Mouse (Mus musculus) forebrain, embryonic 10.5 days (tissue): ENCODE measurements at regions not wholly inside any gene's neighbourhood (a gene's known extent, or its start where the extent isn't known, plus 50 kb on each side); places are given as distances from the start of the nearest gene placed in this dataset.

Experiments used
- DNase-seq: peaks from one replicate; pipeline ENCODE4 v3.0.0-alpha.2; 2017; ENCODE audit warnings: low spot score; ENCODE audit errors: extremely low spot score
- H3K27ac ChIP-seq: fragments of 300-500 bp; sonication (generic); 2 replicates; pipeline ENCODE4 v1.5.1; 2016; ENCODE audit warnings: mild to moderate bottlenecking
- H3K27me3 ChIP-seq: fragments of 300-500 bp; sonication (generic); 2 replicates; pipeline ENCODE4 v1.6.1; 2016; ENCODE audit warnings: mild to moderate bottlenecking; ENCODE audit not compliant: poor library complexity, severe bottlenecking
- H3K36me3 ChIP-seq: fragments of 300-500 bp; sonication (generic); replicated peaks from 2 replicates; pipeline ENCODE4 v1.6.1; 2016; ENCODE audit warnings: mild to moderate bottlenecking, moderate library complexity
- H3K4me1 ChIP-seq: fragments of 300-500 bp; sonication (generic); 2 replicates; pipeline ENCODE4 v1.6.1; 2016
- H3K4me3 ChIP-seq: fragments of 300-500 bp; sonication (generic); 2 replicates; pipeline ENCODE4 v1.5.1; 2016; ENCODE audit warnings: mild to moderate bottlenecking, moderate library complexity
- H3K9me3 ChIP-seq: fragments of 300-500 bp; sonication (generic); 2 replicates; pipeline ENCODE4 v1.6.1; 2016; ENCODE audit warnings: mild to moderate bottlenecking, moderate library complexity
- WGBS: fragments of 180-500 bp; shearing (Covaris S2); methylation state at CpG from one replicate; pipeline ENCODE4 v1.1.7; 2016; 5-methylcytosine and 5-hydroxymethylcytosine counted together

- peaks cover 32% of the 10 kb centered on the region for H3K4me1 ChIP-seq
- no peaks in the 10 kb centered on the region for H3K36me3 ChIP-seq
- peak; percentile 18 for DNase-seq
- H3K9me3 ChIP-seq = no peaks in the 10 kb centered on the region
- 23% methylated on average over 18 of the region's 18 CpGs for WGBS
- H3K27ac ChIP-seq = no peak overlapping the region
- peaks cover 4% of the 10 kb centered on the region; the same call in 1 of the 2 replicates for H3K27me3 ChIP-seq
- H3K4me3 ChIP-seq = peak overlapping the region; percentile 39
Observed at GRCm38 (mm10) chrX:12886160-12887048, 124.5 kb upstream of the Med14 start.

GRCm38 (mm10) chrX:12879233-12879632 is 117.4 kb upstream of the Med14 start:
- Histone ChIP-seq H3K36me3 (no peaks in the 10 kb centered on the region), H3K27me3 (no peaks in the 10 kb centered on the region), H3K27ac (no peak overlapping the region), H3K4me3 (no peak overlapping the region), H3K4me1 (peaks cover 8% of the 10 kb centered on the region), H3K9me3 (no peaks in the 10 kb centered on the region)
- WGBS = 65% methylated on average over 3 of the region's 3 CpGs
- no peak for DNase-seq

- Histone ChIP-seq H3K27ac (no peak overlapping the region), H3K9me3 (no peaks in the 10 kb centered on the region), H3K4me3 (no peak overlapping the region), H3K36me3 (no peaks in the 10 kb centered on the region), H3K4me1 (peaks cover 22% of the 10 kb centered on the region), H3K27me3 (no peaks in the 10 kb centered on the region)
- no peak for DNase-seq
- 39% methylated on average over 4 of the region's 4 CpGs for WGBS
Observed at GRCm38 (mm10) chrX:12877506-12877905, 115.6 kb upstream of the Med14 start.

GRCm38 (mm10) chrX:12873698-12874144 is 111.8 kb upstream of the Med14 start:
- WGBS = 42% methylated on average over 22 of the region's 22 CpGs
- H3K9me3 ChIP-seq = no peaks in the 10 kb centered on the region
- H3K4me1 ChIP-seq = peaks cover 22% of the 10 kb centered on the region
- no peaks in the 10 kb centered on the region; the same call in 1 of the 2 replicates for H3K27me3 ChIP-seq
- peak overlapping the region; percentile 44 for H3K4me3 ChIP-seq
- peak overlapping the region; percentile 84 for H3K27ac ChIP-seq
- DNase-seq = peak; percentile 78
- H3K36me3 ChIP-seq = no peaks in the 10 kb centered on the region

- peak; percentile 15 for DNase-seq
- H3K27me3 ChIP-seq = peaks cover 4% of the 10 kb centered on the region; the same call in 1 of the 2 replicates
- peak overlapping the region; percentile 44 for H3K4me3 ChIP-seq
- WGBS = 21% methylated on average over 6 of the region's 6 CpGs
- H3K4me1 ChIP-seq = peaks cover 22% of the 10 kb centered on the region
- no peaks in the 10 kb centered on the region for H3K9me3 ChIP-seq
- no peaks in the 10 kb centered on the region for H3K36me3 ChIP-seq
- peak overlapping the region; percentile 84 for H3K27ac ChIP-seq
Observed at GRCm38 (mm10) chrX:12873230-12873629, 111.4 kb upstream of the Med14 start.

- no peak for DNase-seq
- Histone ChIP-seq H3K36me3 (no peaks in the 10 kb centered on the region), H3K4me1 (no peaks in the 10 kb centered on the region), H3K9me3 (no peaks in the 10 kb centered on the region), H3K27ac (no peak overlapping the region), H3K27me3 (peaks cover 7% of the 10 kb centered on the region; the same call in 1 of the 2 replicates), H3K4me3 (no peak overlapping the region)
- WGBS = 93% methylated on average over 5 of the region's 5 CpGs
Observed at GRCm38 (mm10) chrX:12866885-12867498, 105.1 kb upstream of the Med14 start.

GRCm38 (mm10) chrX:12866176-12866575 is 104.3 kb upstream of the Med14 start:
- 90% methylated on average over 3 of the region's 3 CpGs for WGBS
- H3K27me3 ChIP-seq = peaks cover 7% of the 10 kb centered on the region; the same call in 1 of the 2 replicates
- no peak overlapping the region for H3K4me3 ChIP-seq
- H3K36me3 ChIP-seq = no peaks in the 10 kb centered on the region
- no peaks in the 10 kb centered on the region for H3K4me1 ChIP-seq
- no peaks in the 10 kb centered on the region for H3K9me3 ChIP-seq
- DNase-seq = no peak
- no peak overlapping the region for H3K27ac ChIP-seq

GRCm38 (mm10) chrX:12860168-12860567 is 98.3 kb upstream of the Med14 start:
- no peak for DNase-seq
- Histone ChIP-seq H3K36me3 (no peaks in the 10 kb centered on the region), H3K27me3 (0 out of 2 replicates have a peak, but pooled peaks cover 5% of the 10 kb centered on the region), H3K4me3 (no peak overlapping the region), H3K9me3 (no peaks in the 10 kb centered on the region), H3K4me1 (peaks cover 44% of the 10 kb centered on the region), H3K27ac (peak overlapping the region; percentile 88)
- 73% methylated on average over 6 of the region's 6 CpGs for WGBS

GRCm38 (mm10) chrX:12858757-12859156 is 96.9 kb upstream of the Med14 start:
- no peaks in the 10 kb centered on the region for H3K9me3 ChIP-seq
- H3K36me3 ChIP-seq = no peaks in the 10 kb centered on the region
- H3K4me1 ChIP-seq = peaks cover 44% of the 10 kb centered on the region
- H3K27me3 ChIP-seq = 0 out of 2 replicates have a peak, but pooled peaks cover 5% of the 10 kb centered on the region
- peak overlapping the region; percentile 88 for H3K27ac ChIP-seq
- no peak for DNase-seq
- H3K4me3 ChIP-seq = peak overlapping the region; percentile 40; the same call in 1 of the 2 replicates
- 48% methylated on average over 2 of the region's 2 CpGs for WGBS

- 20% methylated on average over 17 of the region's 17 CpGs for WGBS
Observed at GRCm38 (mm10) chrX:12857881-12858755, 96.2 kb upstream of the Med14 start.

GRCm38 (mm10) chrX:12855425-12855824 is 93.6 kb upstream of the Med14 start:
- DNase-seq = no peak
- H3K4me3 ChIP-seq = no peak overlapping the region
- 84% methylated on average over 4 of the region's 4 CpGs for WGBS

More at GRCm38 (mm10) chrX:12857881-12858755, 96.2 kb upstream of the Med14 start:
- Histone ChIP-seq H3K9me3 (no peaks in the 10 kb centered on the region), H3K4me1 (peaks cover 44% of the 10 kb centered on the region), H3K27ac (peak overlapping the region; percentile 88), H3K4me3 (peak overlapping the region; percentile 40), H3K36me3 (no peaks in the 10 kb centered on the region), H3K27me3 (0 out of 2 replicates have a peak, but pooled peaks cover 5% of the 10 kb centered on the region)
- peak; percentile 38 for DNase-seq

GRCm38 (mm10) chrX:12851684-12852083 is 89.8 kb upstream of the Med14 start:
- Histone ChIP-seq H3K4me1 (peaks cover 4% of the 10 kb centered on the region), H3K27me3 (no peaks in the 10 kb centered on the region), H3K4me3 (no peak overlapping the region), H3K27ac (no peak overlapping the region), H3K36me3 (no peaks in the 10 kb centered on the region), H3K9me3 (no peaks in the 10 kb centered on the region)
- no peak for DNase-seq
- WGBS = 71% methylated on average over 4 of the region's 4 CpGs

More at GRCm38 (mm10) chrX:12855425-12855824, 93.6 kb upstream of the Med14 start:
- H3K4me1 ChIP-seq = peaks cover 41% of the 10 kb centered on the region
- no peaks in the 10 kb centered on the region for H3K36me3 ChIP-seq
- no peaks in the 10 kb centered on the region for H3K9me3 ChIP-seq
- H3K27ac ChIP-seq = no peak overlapping the region
- 0 out of 2 replicates have a peak, but pooled peaks cover 5% of the 10 kb centered on the region for H3K27me3 ChIP-seq
